Mouse (Mus musculus): ENCODE measurements at regions not wholly inside any gene's neighbourhood (a gene's known extent, or its start where the extent isn't known, plus 50 kb on each side); places are given as distances from the start of the nearest gene placed in this dataset.

- TF ChIP-seq POLR2A (IDR thresholded peaks at IDR 0.05; ENCODE audit: low read depth, low read length) = no peak
- no peak for TF ChIP-seq CTCF (conservative IDR thresholded peaks at IDR 0.05 in 1 of 2, IDR thresholded peaks at IDR 0.05 in 1 of 2; ENCODE audit: low read depth in 2 of 2, low read length in 2 of 2)
- TF ChIP-seq MEF2A (IDR thresholded peaks at IDR 0.05; ENCODE audit: borderline replicate concordance, low read depth, low read length) = no peak
- TF ChIP-seq CHD1 (IDR thresholded peaks at IDR 0.05; ENCODE audit: low read depth, low read length) = no peak
- TF ChIP-seq TBP (conservative IDR thresholded peaks at IDR 0.05; ENCODE audit: low read depth, low read length) = no peak
These were observed 67.6 kb upstream of the Intu start for GRCm38 (mm10) chr3:40463446-40463845.
